Mouse (Mus musculus): Measurements from ENCODE around the gene Tas2r124.

Gene Tas2r124

GRCm38 (mm10) chr6:132754430-132754829, at the start of gene Tas2r124:
TSS of gene Tas2r124 (plus strand) at chr6:132754730.
- no peak for DNase-seq (ENCODE audit: low read depth, low spot score)

DNA sequence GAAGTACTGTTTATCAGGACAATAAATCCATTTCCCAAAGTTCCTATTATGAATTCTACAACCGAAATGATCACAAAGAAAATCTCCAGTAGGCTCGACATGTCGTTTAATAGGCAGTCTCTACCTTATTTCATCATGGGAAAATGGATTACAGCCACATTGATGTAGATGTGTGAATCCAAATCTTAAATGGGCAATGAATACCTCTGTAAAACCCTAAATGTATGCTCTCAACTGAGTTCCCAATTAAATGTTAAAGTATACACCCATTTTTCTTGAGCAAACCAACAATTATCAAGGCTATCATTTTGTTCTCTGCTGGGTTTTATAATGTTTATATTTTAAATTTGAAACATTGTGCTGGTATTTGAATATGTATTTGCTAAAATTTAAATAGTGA, 42.7 kb upstream of the Tas2r124 start, which contains the start of gene Tas2r122:
Tas2r122 (minus strand) TSS at position 101 of the 400 bp plus-strand sequence.
- DNase-seq (ENCODE audit: low read depth, low spot score): no peak

DNA sequence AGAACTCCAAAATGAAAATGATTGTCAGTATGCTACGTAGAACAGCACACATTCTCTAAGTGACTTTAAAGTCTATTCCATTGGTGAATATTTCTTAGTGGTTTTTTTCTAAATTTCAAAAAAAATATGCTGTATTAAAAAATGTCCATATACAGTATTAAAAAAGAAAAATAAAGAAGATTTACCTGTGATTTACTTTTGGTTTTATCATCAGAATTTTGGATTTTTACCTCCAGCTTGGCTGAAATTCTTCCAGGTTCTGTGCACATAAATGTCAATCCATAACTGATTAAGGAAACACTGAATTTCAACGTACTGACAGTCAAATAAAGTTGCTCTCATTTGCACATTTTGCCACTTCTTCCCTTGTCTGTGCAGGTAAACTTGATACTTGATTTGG, 16.6 kb upstream of the Tas2r124 start, which contains the start of gene Tas2r115:
Tas2r115 (minus strand) TSS at position 101 of the 400 bp plus-strand sequence.
- no peak for DNase-seq (ENCODE audit: low read depth, low spot score)

- no peak for DNase-seq (ENCODE audit: low read depth, low spot score)
Observed at GRCm38 (mm10) chr6:132750206-132750605, 4.3 kb upstream of the Tas2r124 start.

DNA sequence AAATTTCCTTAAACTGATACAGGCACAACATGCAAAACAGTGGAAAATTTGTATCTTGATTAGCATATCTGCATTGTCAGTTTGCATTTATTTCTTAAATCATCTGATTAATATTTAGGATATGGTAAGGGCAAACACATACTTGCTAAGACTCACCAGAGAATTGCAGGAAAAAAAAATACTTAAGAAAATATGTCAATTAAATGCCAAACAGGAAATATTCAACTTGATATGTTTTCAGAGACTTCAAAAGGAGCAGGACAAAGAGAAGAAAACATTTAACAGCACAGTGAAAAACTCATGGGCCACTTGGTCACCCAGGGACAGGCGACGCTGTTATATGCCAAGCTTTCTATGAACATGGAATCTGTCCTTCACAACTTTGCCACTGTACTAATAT, 7.3 kb downstream of the Tas2r124 start, which contains the start of gene Tas2r102:
Tas2r102 (plus strand) TSS at position 301 of the 400 bp plus-strand sequence.
- no peak for DNase-seq (ENCODE audit: low read depth, low spot score)

- DNase-seq (ENCODE audit: low read depth, low spot score): no peak
Observed at GRCm38 (mm10) chr6:132778062-132778461, 23.5 kb downstream of the Tas2r124 start, which contains the start of gene Tas2r136. TSS of gene Tas2r136 (minus strand) at chr6:132778162.

DNA sequence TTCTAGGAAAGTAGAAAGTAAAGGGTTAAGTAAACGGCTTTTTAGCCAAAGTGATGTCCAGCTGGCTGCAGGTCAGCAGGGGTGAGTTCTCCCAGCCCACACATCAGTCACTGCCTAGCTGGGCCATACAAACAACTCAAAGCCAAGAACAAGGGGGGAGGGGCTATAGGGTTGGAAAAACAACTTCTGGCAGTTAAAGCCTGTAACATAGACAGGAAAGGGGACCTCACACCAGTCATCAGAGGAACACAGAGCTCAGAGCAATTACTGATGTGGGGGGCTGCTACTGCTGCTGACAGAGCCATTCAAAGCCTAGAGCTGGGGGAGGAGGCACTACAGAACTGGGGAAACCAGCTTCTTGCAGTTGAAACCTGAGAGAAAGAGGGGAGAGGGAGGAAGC, 40.9 kb downstream of the Tas2r124 start:
- peak; percentile 8 for DNase-seq (ENCODE audit: low read depth, low spot score)

- no peak for DNase-seq (ENCODE audit: low read depth, low spot score)
Observed at GRCm38 (mm10) chr6:132802518-132802917, 48.0 kb downstream of the Tas2r124 start, which contains the start of gene Tas2r117. TSS of gene Tas2r117 (plus strand) at chr6:132802818.

Measured in embryo, embryonic 11.5 days (tissue).